Mouse (Mus musculus): ENCODE results near the gene Pkd2l1. TPM values are rescaled to one million over a fixed set of nuclear protein-coding genes. Genes with fewer than 3 reads are reported as not detected.
A peak's percentile ranks its signal among the peaks of the same experiment; 100 is the strongest.

Gene Pkd2l1
- polyA plus RNA-seq, 1 experiment from 2014 or later: not detected

DNA sequence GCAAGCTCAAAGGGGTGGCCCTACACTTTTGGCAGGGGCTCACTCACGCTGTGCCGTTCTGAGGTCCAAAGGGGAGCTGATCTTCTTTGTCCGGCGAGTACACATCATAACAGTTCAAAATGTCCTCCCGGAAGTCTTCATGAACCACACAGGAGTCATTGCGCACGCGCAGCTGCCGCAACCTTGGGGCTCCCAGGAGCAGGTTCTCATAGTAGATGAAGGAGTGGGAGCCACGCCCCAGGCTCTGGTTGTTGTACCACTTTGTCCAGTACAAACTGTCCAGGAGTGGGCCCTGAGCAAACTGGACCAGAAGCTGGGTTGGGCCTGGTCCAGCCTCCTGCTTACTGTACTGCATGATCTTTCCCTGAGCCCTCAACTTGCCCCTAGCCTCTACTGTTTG is 35.2 kb downstream of the Pkd2l1 start:
- Histone ChIP-seq H3K4me2 (no peak overlapping the region), H3K36me3 (no peaks in the 10 kb centered on the region), H3K27me3 (peaks cover 28% of the 10 kb centered on the region), H3K9ac (no peak overlapping the region), H3K4me1 (replicated peaks) (no peaks in the 10 kb centered on the region), H3K4me3 (no peak overlapping the region), H3K27ac (no peak overlapping the region), H3K9me3 (replicated peaks) (no peaks in the 10 kb centered on the region)
- no peak for ATAC-seq (replicated peaks; ENCODE audit: insufficient number of reproducible peaks, insufficient read depth, low FRiP score, low read depth)
- WGBS: 87% methylated on average over 10 of the region's 10 CpGs

DNA sequence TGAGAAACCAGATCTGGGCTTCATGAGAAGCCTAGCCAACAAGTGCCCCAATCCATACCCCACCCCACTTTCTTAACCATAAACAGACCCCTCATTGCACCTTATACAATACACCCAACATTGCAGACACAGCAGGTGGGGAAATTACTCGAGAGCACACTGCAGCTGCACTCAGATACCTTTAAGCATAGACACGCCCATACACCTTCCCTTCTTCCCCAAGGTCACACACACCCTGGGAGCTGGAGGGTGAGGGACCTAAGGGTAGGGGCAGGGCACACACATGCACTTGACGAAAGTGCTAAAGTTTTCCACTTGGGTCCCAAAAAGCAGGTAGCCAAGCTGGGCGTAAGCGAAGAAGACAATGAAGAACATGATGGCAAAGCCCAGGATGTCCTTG is 38.5 kb downstream of the Pkd2l1 start:
- no peak overlapping the region for H3K27ac ChIP-seq
- H3K9ac ChIP-seq: no peak overlapping the region
- peaks cover 44% of the 10 kb centered on the region for H3K27me3 ChIP-seq
- H3K36me3 ChIP-seq: no peaks in the 10 kb centered on the region
- no peaks in the 10 kb centered on the region for H3K9me3 ChIP-seq (replicated peaks)
- 71% methylated on average over 5 of the region's 5 CpGs for WGBS
- no peak overlapping the region for H3K4me3 ChIP-seq
- H3K4me2 ChIP-seq: no peak overlapping the region
- no peaks in the 10 kb centered on the region for H3K4me1 ChIP-seq (replicated peaks)
- no peak for ATAC-seq (replicated peaks; ENCODE audit: insufficient number of reproducible peaks, insufficient read depth, low FRiP score, low read depth)

DNA sequence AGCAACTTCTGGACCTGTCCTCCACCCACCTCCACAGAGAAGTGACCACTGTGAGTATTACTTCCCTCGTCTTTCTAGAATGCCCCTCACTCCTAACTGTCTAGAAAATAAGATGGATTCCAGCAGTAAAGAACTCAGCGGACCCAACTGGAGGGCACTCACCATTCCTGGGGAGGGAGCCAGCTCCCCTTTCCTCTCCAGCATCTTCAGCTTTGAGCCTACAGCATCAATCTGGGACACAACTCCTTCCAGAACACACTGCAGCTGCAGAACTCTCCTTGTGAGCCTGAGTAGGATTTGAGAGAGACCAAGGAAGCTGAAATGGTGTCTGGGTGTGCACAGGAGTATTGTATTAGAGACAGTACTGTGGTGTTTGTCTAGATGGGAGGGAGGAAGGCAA is 43.3 kb downstream of the Pkd2l1 start:
- peaks cover 28% of the 10 kb centered on the region for H3K27me3 ChIP-seq
- H3K4me3 ChIP-seq: no peak overlapping the region
- H3K36me3 ChIP-seq: no peaks in the 10 kb centered on the region
- no peak for ATAC-seq (replicated peaks; ENCODE audit: insufficient number of reproducible peaks, insufficient read depth, low FRiP score, low read depth)
- no peak overlapping the region for H3K4me2 ChIP-seq
- no peak overlapping the region for H3K27ac ChIP-seq
- peaks cover 6% of the 10 kb centered on the region for H3K4me1 ChIP-seq (replicated peaks)
- WGBS: 69% methylated on average over 2 of the region's 2 CpGs
- no peak overlapping the region for H3K9ac ChIP-seq
- no peaks in the 10 kb centered on the region for H3K9me3 ChIP-seq (replicated peaks)

DNA sequence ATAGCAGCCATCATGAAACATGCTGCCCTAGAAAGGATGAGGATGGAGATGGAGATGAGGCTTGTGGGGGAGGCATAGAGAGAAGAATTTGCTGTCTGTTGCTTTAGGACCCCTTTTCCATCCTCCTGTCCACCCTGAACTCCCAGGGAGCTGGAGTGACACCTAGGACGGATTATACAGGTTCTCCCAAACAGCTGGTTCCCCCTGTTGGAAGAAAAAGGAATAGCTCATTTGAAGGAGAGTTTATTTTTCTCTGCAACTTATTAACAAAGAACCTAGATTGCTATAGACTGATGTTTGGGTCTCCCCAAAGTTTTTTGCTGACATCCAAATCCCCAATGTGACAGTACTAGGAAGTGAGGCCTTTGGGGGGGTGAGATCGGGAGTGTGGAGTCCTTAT is 43.9 kb downstream of the Pkd2l1 start:
- no peaks in the 10 kb centered on the region for H3K9me3 ChIP-seq (replicated peaks)
- no peak overlapping the region for H3K4me2 ChIP-seq
- H3K27ac ChIP-seq: no peak overlapping the region
- peaks cover 6% of the 10 kb centered on the region for H3K4me1 ChIP-seq (replicated peaks)
- 34% methylated on average over 2 of the region's 2 CpGs for WGBS
- ATAC-seq (replicated peaks; ENCODE audit: insufficient number of reproducible peaks, insufficient read depth, low FRiP score, low read depth): no peak
- no peak overlapping the region for H3K9ac ChIP-seq
- no peaks in the 10 kb centered on the region for H3K36me3 ChIP-seq
- H3K27me3 ChIP-seq: peaks cover 21% of the 10 kb centered on the region
- H3K4me3 ChIP-seq: no peak overlapping the region

DNA sequence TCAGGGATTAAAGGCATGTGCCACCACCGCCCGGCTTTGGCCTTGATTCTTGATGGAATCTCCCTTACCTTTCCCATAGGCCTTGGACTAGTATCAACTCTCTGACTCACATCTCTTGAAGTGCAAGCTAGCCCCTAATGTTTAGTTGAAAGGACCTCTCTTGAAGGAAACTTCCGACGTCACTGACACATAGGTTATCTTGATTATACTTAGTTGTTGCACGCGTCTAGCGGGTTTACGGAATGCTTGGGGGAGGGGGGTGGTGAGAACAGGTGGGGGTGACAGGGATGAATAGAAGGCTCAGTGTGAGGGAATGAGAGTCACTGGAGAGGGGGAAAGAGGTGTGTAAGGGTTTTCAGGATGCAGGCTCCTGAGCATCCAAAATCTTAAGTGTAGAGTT is 45.3 kb downstream of the Pkd2l1 start:
- Histone ChIP-seq H3K9me3 (replicated peaks) (no peaks in the 10 kb centered on the region), H3K9ac (no peak overlapping the region), H3K4me2 (no peak overlapping the region), H3K27me3 (peaks cover 16% of the 10 kb centered on the region), H3K4me1 (replicated peaks) (peaks cover 6% of the 10 kb centered on the region), H3K27ac (no peak overlapping the region), H3K36me3 (peaks cover 10% of the 10 kb centered on the region), H3K4me3 (no peak overlapping the region)
- WGBS: 93% methylated on average over 8 of the region's 8 CpGs
- no peak for ATAC-seq (replicated peaks; ENCODE audit: insufficient number of reproducible peaks, insufficient read depth, low FRiP score, low read depth)

DNA sequence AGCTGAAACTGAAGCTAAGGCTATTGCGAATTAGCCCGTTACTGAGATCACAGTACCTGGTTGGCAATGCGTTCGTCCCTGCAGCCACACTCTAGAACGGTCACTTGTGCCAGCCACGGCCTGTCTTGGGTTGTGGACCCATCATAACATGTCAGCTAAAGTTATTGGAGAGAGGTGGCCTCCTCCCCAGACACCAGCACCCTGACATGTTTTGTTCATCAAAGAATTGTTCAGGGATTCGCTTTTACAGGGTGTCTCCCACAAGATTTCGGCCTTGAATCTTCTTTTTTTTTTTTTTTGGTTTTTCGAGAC is 45.7 kb downstream of the Pkd2l1 start:
- peaks cover 6% of the 10 kb centered on the region for H3K4me1 ChIP-seq (replicated peaks)
- H3K4me3 ChIP-seq: peak overlapping the region; percentile 83
- peaks cover 13% of the 10 kb centered on the region for H3K27me3 ChIP-seq
- H3K4me2 ChIP-seq: peak overlapping the region; percentile 88
- ATAC-seq (replicated peaks; ENCODE audit: insufficient number of reproducible peaks, insufficient read depth, low FRiP score, low read depth): no peak
- 65% methylated on average over 9 of the region's 9 CpGs for WGBS
- no peaks in the 10 kb centered on the region for H3K9me3 ChIP-seq (replicated peaks)
- H3K27ac ChIP-seq: no peak overlapping the region
- H3K36me3 ChIP-seq: peaks cover 14% of the 10 kb centered on the region
- H3K9ac ChIP-seq: peak overlapping the region; percentile 70

DNA sequence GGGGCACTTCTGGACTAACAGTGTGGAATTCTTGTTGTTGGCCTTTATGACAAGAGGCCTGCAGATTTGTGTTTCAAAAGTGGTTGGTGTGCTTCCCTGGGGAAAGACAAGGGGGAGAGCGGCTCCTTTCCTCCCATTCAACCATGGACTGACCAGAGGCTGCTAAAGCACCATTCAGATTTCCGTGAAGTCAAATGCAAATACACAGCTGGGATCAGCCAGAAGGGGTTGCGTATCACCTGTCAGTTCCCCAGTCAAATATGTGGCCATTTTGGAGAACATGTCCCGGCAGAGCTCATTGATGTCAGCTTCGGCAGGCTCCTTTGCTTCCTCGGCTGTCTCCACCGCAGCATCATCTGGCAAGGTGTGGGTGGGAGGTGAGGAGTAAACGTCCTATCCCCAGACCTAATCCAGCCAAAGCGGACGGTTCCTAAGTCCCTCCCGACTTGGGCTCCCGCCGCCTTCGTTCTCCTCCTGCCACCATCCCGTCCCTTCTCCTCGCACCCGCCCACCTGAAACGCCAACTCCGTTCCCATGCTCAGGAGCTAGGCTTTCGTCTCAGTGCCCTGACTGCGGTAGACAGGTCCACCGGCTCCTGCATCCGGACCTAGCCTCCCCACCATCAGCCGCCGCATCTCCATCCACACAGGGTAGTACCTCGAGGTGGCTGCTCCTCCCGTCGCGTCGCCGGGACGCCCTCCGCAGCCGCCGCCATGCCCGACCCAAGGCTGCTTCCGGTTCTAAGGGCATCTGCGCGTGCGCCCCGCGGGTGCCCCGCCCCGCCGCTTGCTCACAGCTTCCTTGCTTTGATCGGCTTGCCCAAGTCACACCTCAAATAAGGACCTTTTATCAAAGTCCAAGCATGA is 46.3 kb downstream of the Pkd2l1 start, which contains the start of gene Bloc1s2:
TSS of gene Bloc1s2 (minus strand) at position 745 of the 866 bp plus-strand sequence.
- Histone ChIP-seq H3K9me3 (replicated peaks) (no peaks in the 10 kb centered on the region), H3K36me3 (peaks cover 20% of the 10 kb centered on the region), H3K4me3 (peak within 1 kb of the TSS; percentile 83), H3K4me1 (replicated peaks) (peaks cover 6% of the 10 kb centered on the region), H3K27me3 (peaks cover 13% of the 10 kb centered on the region), H3K4me2 (peak within 1 kb of the TSS; percentile 88), H3K27ac (0 out of 2 replicates have a peak within 1 kb of the TSS, but pooled peaks have one; percentile 31), H3K9ac (peak within 1 kb of the TSS; percentile 70)
- ATAC-seq (replicated peaks; ENCODE audit: insufficient number of reproducible peaks, insufficient read depth, low FRiP score, low read depth): peak; percentile 81
- 3% methylated on average over 46 of the region's 46 CpGs for WGBS

DNA sequence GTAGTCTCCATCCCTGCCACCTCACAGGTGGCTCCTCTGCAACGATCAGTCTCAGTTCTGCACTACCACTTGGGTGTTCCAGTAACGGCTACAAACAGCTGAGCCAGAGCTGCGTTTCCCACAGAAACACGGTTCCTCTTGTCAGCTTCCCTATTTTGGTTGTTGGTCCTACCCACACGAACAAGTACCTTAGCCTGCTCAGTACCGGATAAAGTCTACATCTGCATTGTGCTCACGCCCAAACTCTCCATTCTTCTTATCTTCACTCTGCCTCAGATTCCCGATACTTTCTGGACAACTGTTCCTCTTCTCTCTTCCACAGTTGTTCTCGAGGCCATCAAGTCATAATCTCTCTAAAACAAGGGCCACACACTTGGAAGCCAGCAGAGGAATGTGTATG is 47.9 kb downstream of the Pkd2l1 start:
- ATAC-seq (replicated peaks; ENCODE audit: insufficient number of reproducible peaks, insufficient read depth, low FRiP score, low read depth): no peak
- WGBS: 86% methylated on average over 9 of the region's 9 CpGs
- Histone ChIP-seq H3K27ac (no peak overlapping the region), H3K9me3 (replicated peaks) (no peaks in the 10 kb centered on the region), H3K36me3 (peaks cover 30% of the 10 kb centered on the region), H3K4me2 (peak overlapping the region; percentile 6; the same call in 1 of the 2 replicates), H3K9ac (no peak overlapping the region), H3K4me3 (no peak overlapping the region), H3K4me1 (replicated peaks) (peaks cover 6% of the 10 kb centered on the region), H3K27me3 (peaks cover 4% of the 10 kb centered on the region; the same call in 1 of the 2 replicates)

DNA sequence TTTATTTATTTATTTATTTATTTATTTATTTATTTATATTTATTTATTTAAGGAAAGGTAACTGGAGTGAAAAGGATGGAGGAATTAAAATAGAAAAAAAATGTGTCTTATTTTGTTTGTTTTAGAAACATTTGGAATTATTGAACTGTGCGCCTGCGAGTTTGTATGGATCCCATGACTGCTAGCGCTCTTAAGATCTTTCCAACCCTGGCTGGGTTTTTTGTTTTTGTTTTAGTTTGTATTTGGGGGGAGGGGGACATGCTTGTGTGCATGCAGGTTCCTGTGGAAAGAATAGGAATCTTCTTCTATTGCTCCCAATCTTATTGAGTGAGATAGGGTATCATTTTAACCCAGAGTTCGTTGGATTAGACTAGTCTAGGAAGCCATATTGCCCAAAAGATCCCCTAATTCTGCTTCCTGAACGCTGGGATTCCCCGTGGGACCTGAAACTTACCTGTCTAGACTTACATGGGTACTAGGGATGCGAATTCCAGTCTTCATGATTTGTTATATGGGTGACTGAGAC is 56.2 kb downstream of the Pkd2l1 start:
- no peaks in the 10 kb centered on the region for H3K9me3 ChIP-seq (replicated peaks)
- peak overlapping the region; percentile 98; the same call in 1 of the 2 replicates for H3K27ac ChIP-seq
- WGBS: 26% methylated on average over 7 of the region's 7 CpGs
- peaks cover 11% of the 10 kb centered on the region for H3K4me1 ChIP-seq (replicated peaks)
- no peaks in the 10 kb centered on the region for H3K27me3 ChIP-seq
- H3K4me2 ChIP-seq: peak overlapping the region; percentile 62
- no peak for ATAC-seq (replicated peaks; ENCODE audit: insufficient number of reproducible peaks, insufficient read depth, low FRiP score, low read depth)
- peak overlapping the region; percentile 83 for H3K4me3 ChIP-seq
- H3K9ac ChIP-seq: no peak overlapping the region
- peaks cover 22% of the 10 kb centered on the region for H3K36me3 ChIP-seq

DNA sequence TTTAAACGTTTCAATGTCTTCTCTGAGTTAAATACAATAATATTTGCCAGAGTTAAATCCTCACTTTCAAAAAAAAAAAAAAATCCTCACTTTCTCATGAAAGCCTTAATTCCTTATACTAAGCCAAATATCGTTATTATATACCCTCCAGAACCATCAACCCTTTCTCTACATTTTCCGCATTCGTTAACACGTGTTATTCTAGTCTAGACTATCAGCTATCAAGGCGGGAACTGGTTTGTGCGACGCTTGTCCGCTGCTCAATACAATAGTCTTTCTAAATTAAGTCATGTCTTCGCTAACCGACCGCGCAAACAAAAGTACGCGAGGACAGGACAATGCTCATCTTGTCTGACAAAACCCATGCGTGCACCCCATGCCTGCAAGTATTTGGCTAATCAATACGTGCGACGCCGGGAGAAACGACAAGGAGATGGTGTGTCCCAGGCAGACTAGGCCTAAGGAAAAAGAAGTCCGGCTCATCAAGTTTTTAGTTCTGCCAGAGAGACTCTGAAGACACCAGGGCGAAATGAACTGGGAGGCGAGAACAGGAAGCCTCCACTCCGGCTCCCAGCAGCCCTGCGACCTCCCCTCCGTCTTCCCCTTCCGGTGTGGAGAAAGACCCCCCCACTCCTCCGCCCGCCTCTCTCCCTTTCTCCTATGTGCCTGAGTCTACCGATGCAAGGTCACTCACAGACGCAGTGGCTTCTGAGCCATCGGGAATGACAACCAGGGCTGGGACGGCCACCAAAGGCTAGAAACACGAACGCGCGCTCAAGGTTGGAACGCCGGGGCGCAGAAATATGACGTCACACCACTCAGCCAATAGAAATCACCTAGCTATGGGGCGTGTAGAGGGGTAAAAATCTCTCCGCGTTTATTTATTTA is 56.9 kb downstream of the Pkd2l1 start, which contains the start of gene Cwf19l1:
TSS of gene Cwf19l1 (minus strand) at position 805 of the 888 bp plus-strand sequence.
- Histone ChIP-seq H3K9ac (peak within 1 kb of the TSS; percentile 83), H3K36me3 (peaks cover 25% of the 10 kb centered on the region), H3K27me3 (no peaks in the 10 kb centered on the region), H3K4me2 (peak within 1 kb of the TSS; percentile 62), H3K27ac (peak within 1 kb of the TSS; percentile 98), H3K4me3 (peak within 1 kb of the TSS; percentile 83), H3K4me1 (replicated peaks) (peaks cover 11% of the 10 kb centered on the region), H3K9me3 (replicated peaks) (no peaks in the 10 kb centered on the region)
- peak; percentile 89 for ATAC-seq (replicated peaks; ENCODE audit: insufficient number of reproducible peaks, insufficient read depth, low FRiP score, low read depth)
- under 1% methylated on average over 45 of the region's 45 CpGs for WGBS

DNA sequence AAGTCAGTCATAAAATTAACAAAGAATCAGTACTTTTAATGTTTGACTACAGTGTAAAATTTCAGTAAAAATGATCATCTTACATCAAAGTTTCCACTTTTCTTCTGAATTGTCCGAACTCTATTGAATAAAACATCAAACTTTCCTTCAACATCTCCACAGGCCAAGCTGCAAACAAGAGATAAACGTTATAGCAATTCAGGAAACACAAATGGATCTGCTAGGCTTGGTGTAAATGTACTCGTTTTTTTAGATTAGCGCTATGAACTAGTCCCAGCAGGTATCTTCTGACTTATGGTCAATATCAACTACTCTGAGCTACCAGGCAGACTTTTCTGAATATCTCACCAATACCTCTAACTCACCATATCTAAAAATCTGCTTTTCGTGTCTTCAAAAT is 59.3 kb downstream of the Pkd2l1 start:
- 87% methylated on average over 5 of the region's 5 CpGs for WGBS
- Histone ChIP-seq H3K4me3 (no peak overlapping the region), H3K9ac (no peak overlapping the region), H3K4me2 (no peak overlapping the region), H3K27me3 (no peaks in the 10 kb centered on the region), H3K36me3 (peaks cover 26% of the 10 kb centered on the region), H3K27ac (no peak overlapping the region), H3K4me1 (replicated peaks) (peaks cover 11% of the 10 kb centered on the region), H3K9me3 (replicated peaks) (no peaks in the 10 kb centered on the region)
- ATAC-seq (replicated peaks; ENCODE audit: insufficient number of reproducible peaks, insufficient read depth, low FRiP score, low read depth): no peak

Measured in heart, embryonic 15.5 days (tissue).